Mouse (Mus musculus): ENCODE data around the gene Ptger3.
A peak's percentile ranks its signal among the peaks of the same experiment; 100 is the strongest.

The Ptger3 gene

DNA sequence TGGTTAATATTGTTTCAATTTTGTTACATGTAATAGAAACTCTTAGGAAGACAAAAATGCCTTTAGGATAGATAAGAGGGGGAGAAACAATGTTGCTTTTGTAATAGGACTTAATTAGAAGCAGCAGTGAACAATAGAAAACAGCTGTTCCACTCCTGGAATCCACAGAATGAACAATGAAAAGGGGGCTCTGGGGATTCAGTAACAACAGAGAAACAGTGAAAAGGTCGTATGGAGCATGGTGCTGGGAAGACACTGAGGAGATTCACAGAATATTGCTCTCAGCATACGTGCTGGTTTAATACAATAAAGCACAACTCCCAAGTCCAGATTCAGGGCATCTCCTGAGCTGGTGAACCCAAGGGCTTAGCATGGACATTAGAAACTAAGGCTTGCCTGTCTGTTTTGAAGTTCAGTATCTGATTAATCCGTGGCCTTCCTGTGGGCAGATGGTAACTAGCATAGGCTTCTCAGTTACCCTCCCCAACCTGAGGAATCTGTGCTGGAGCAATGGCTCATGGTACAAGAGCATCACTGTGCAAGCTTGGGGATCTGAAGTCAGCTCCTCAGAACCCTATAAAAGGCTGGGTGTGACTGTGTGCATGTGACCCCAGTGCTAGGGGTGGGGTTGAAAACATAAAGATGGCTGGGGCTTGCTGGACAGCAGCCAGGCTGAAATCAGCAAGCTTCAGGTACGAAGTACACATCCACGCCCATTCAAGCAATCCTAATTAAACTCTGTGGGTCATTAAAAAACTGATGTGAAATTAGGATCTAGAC is 16.1 kb downstream of the Ptger3 start:
- no peak for DNase-seq (ENCODE audit: low spot score)

GRCm38 (mm10) chr3:157597837-157598379 is 31.2 kb downstream of the Ptger3 start:
- DNase-seq (ENCODE audit: low spot score) = no peak

GRCm38 (mm10) chr3:157604684-157605410 is 38.2 kb downstream of the Ptger3 start:
- DNase-seq (ENCODE audit: low spot score) = peak; percentile 5

DNA sequence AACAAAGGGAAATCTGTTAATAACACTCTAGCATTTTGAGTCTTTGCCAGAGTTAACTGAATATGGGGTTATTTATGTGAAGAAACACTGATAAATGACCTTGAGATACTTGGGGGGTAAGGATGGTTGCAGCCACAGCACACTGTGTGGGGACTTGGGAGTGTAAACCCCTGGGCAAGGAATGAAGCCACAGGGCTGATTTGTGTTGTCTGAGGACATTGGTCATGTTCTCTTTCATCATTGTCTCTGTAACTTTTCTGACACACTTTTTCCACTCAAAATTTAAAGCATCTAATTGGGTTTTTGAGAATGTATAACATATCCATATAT is 38.7 kb downstream of the Ptger3 start:
- no peak for DNase-seq (ENCODE audit: low spot score)

- no peak for DNase-seq (ENCODE audit: low spot score)
Observed at GRCm38 (mm10) chr3:157613542-157613941, 46.9 kb downstream of the Ptger3 start.

DNA sequence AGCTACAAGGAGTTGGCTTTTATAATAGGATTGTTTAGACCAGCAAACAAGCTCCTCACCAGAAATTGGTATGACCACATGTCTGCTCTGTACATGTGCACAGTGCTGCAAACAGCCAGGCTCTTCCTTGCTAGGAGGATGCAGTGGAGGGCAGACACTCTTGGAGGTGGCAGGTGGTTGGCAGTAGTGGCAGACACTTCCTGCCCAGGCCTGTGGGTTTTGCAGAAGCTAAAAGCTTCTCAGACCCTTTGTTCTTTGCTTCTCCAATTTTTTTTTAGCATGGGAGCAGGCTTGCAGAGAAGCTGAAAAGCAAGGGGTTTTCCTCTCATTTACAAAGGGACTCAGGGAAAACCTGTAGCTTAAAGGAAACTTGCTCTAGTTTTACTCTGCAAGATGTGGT is 50.3 kb downstream of the Ptger3 start:
- no peak for DNase-seq (ENCODE audit: low spot score)

GRCm38 (mm10) chr3:157627407-157627806 is 60.7 kb downstream of the Ptger3 start:
- DNase-seq (ENCODE audit: low spot score) = no peak

DNA sequence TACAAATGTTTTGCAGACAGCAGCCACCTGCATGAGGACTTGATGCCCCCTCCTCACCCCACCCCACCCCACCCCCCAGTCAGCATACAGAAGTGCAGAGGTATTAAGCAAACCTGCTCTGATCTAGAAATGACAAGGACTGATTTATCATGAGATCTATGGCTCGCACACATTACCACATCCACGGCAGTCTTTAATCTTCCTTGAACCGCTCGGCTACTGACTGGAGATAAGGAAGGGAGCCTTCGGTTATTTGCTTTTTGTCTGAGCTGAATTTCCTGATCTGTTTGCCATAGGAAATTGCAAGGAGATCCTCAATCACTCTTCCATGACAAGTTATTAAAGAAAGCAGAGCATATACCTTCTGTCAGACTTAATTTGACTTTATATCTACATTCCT is 64.0 kb downstream of the Ptger3 start:
- DNase-seq (ENCODE audit: low spot score) = no peak

- DNase-seq (ENCODE audit: low spot score) = no peak
Observed at GRCm38 (mm10) chr3:157631383-157631782, 64.7 kb downstream of the Ptger3 start.

- no peak for DNase-seq (ENCODE audit: low spot score)
Observed at GRCm38 (mm10) chr3:157634431-157634830, 67.7 kb downstream of the Ptger3 start.

- DNase-seq (ENCODE audit: low spot score) = no peak
Observed at GRCm38 (mm10) chr3:157635713-157636112, 69.0 kb downstream of the Ptger3 start.

DNA sequence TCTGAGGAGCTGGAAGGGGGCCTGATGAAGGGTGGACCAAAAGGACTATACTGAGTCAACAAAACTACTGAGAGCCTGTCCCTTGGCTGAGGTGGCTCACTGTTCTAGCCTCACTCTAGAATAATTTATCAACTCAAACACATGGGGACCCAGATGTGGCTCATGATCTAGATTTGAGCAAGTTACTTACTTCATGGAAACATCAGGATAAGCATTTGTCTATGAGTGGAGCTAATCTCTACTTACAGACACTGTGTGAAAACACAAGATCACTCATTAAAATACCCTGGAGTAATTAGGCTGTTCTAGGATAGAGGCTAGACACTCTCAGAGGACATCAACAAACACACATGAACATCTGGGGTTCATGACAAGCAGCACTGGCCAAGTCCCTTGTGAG is 70.2 kb downstream of the Ptger3 start:
- DNase-seq (ENCODE audit: low spot score) = no peak

GRCm38 (mm10) chr3:157637341-157637740 is 70.6 kb downstream of the Ptger3 start:
- DNase-seq (ENCODE audit: low spot score) = no peak

GRCm38 (mm10) chr3:157641634-157642033 is 74.9 kb downstream of the Ptger3 start:
- no peak for DNase-seq (ENCODE audit: low spot score)

DNA sequence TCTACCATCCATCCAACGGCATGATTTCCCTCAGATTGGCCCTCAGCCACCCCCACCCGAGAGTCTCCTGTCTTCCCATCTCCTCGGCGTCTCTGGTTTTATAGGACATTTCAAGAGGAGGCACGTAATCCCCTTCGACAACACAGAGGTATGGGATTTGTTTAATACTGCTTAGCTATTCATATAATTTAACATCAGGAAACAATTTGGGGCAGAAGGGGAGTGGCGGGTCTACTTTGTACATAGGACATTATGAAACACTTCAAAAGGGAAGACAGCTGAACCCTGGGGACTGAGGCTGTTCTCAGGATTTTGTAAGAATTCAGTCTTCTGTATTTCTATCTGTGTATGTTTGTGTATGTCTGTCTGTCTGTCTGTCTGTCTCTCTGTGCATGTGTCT is 94.9 kb downstream of the Ptger3 start:
- DNase-seq (ENCODE audit: low spot score) = no peak

GRCm38 (mm10) chr3:157664486-157665041 is 97.9 kb downstream of the Ptger3 start:
- DNase-seq (ENCODE audit: low spot score) = no peak

GRCm38 (mm10) chr3:157665471-157665870 is 98.8 kb downstream of the Ptger3 start:
- DNase-seq (ENCODE audit: low spot score) = no peak

- DNase-seq (ENCODE audit: low spot score) = no peak
Observed at GRCm38 (mm10) chr3:157666142-157666541, 99.5 kb downstream of the Ptger3 start.

- DNase-seq (ENCODE audit: low spot score) = no peak
Observed at GRCm38 (mm10) chr3:157686105-157686504, 119.4 kb downstream of the Ptger3 start.

GRCm38 (mm10) chr3:157688419-157689162 is 121.9 kb downstream of the Ptger3 start:
- no peak for DNase-seq (ENCODE audit: low spot score)

Measured in layer of hippocampus, adult 11-12 months (tissue).